Mouse (Mus musculus): Measurements from ENCODE around the gene Carhsp1. TPM values are rescaled to one million over a fixed set of nuclear protein-coding genes. Genes with fewer than 3 reads are reported as not detected.

Carhsp1 gene
- polyA plus RNA-seq, 1 experiment from 2014 or later: 90.4 TPM

DNA sequence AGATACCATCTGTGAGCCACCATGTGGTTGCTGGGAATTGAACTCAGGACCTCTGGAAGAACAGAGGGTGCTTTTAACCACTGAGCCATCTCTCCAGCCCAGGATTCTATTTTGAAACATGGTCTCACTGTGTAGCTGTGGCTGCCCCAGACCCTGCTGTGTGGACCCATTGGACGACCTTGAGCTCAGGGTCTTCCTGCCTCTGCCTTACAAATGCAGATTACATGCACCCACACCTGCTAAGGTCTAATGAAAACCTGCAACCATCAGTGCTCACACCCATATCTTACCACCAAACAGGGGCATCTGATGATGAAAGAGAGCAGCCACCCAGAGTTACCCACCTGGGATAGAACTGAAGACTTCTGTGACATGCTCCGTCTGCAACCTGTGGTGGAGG lies 15.7 kb downstream of the Carhsp1 start:
- peaks cover 29% of the 10 kb centered on the region for H3K36me3 ChIP-seq
- no peaks in the 10 kb centered on the region for H3K9me3 ChIP-seq
- H3K27ac ChIP-seq: no peak overlapping the region
- 80% methylated on average over 2 of the region's 2 CpGs for WGBS
- no peak overlapping the region for H3K9ac ChIP-seq
- no peaks in the 10 kb centered on the region for H3K27me3 ChIP-seq (replicated peaks)
- H3K4me3 ChIP-seq (replicated peaks): no peak overlapping the region
- H3K4me2 ChIP-seq (replicated peaks): no peak overlapping the region
- no peaks in the 10 kb centered on the region for H3K4me1 ChIP-seq (replicated peaks)
- no peak for ATAC-seq

DNA sequence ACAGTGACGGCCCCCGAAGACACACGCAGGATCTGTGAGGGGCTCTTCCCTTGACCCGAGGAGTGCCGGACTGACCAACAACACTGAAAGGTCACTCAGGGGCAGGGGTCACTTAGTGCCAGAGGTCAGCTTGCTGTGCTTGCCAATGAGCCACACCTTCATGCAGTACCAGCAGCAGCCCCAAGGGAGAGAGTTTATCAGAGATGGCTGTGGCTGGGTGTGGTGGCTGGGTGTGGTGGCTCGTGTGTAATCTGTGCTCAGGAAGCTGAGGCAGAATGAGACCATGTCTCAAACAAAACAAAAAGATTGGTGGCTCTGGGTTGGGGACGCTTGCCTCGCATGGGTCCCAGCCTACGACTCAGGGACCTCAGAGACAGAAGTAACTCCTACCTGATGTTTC lies 16.4 kb downstream of the Carhsp1 start:
- ATAC-seq: 0 out of 2 replicates have a peak, but pooled peaks have one; percentile 33

DNA sequence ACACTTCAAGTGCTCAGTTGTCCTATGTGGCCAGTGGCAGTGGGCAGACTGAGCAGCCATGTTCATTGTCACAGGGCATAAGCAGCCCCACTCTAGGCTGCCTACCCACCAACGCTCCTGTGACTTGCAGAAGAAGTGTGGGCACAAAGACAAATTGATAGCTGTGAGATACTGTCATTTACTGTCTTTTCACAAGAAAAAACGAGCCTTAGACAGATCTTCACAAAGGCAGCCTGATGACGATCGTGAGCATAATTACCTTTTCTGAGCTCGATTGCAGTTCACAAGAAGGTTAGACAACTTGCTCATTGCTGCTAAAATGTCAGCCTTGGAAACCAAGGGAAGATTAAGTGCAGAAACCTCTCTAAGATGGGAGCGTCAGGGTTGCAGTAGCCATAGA lies 16.8 kb downstream of the Carhsp1 start:
- Histone ChIP-seq H3K27me3 (replicated peaks) (no peaks in the 10 kb centered on the region), H3K27ac (no peak overlapping the region), H3K9ac (no peak overlapping the region), H3K4me3 (replicated peaks) (no peak overlapping the region), H3K36me3 (peaks cover 28% of the 10 kb centered on the region), H3K4me2 (replicated peaks) (no peak overlapping the region), H3K4me1 (replicated peaks) (no peaks in the 10 kb centered on the region), H3K9me3 (no peaks in the 10 kb centered on the region)
- 86% methylated on average over 6 of the region's 6 CpGs for WGBS
- no peak for ATAC-seq

More for the DNA sequence above, 16.4 kb downstream of the Carhsp1 start:
- Histone ChIP-seq H3K27me3 (replicated peaks) (no peaks in the 10 kb centered on the region), H3K27ac (no peak overlapping the region), H3K4me2 (replicated peaks) (no peak overlapping the region), H3K9ac (no peak overlapping the region), H3K9me3 (no peaks in the 10 kb centered on the region), H3K36me3 (peaks cover 31% of the 10 kb centered on the region), H3K4me1 (replicated peaks) (no peaks in the 10 kb centered on the region), H3K4me3 (replicated peaks) (no peak overlapping the region)
- WGBS: 79% methylated on average over 9 of the region's 9 CpGs

DNA sequence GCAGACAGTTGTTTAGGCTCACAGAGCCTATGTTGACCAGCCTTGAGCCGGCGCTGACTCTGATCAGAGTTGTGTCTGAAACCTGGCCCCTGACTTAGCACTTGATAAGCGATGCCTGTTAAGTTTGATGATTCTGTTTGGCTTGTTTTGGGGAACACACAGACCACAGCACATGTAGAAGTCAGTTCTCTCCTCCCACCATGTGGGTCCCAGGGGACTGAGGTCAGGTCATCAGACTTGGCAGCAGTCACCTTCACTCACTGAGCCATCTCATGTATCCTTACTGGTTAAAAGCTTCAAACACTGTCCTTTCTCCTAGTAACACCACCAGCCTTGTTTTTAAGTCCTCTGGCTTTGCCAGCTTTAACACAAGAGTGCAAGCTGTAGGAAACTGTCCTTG lies 21.9 kb downstream of the Carhsp1 start:
- Histone ChIP-seq H3K4me2 (replicated peaks) (no peak overlapping the region), H3K4me3 (replicated peaks) (no peak overlapping the region), H3K27me3 (replicated peaks) (no peaks in the 10 kb centered on the region), H3K9me3 (no peaks in the 10 kb centered on the region), H3K4me1 (replicated peaks) (no peaks in the 10 kb centered on the region), H3K9ac (no peak overlapping the region), H3K27ac (no peak overlapping the region), H3K36me3 (peaks cover 27% of the 10 kb centered on the region)
- ATAC-seq: no peak
- WGBS: 97% methylated on average over 3 of the region's 3 CpGs

DNA sequence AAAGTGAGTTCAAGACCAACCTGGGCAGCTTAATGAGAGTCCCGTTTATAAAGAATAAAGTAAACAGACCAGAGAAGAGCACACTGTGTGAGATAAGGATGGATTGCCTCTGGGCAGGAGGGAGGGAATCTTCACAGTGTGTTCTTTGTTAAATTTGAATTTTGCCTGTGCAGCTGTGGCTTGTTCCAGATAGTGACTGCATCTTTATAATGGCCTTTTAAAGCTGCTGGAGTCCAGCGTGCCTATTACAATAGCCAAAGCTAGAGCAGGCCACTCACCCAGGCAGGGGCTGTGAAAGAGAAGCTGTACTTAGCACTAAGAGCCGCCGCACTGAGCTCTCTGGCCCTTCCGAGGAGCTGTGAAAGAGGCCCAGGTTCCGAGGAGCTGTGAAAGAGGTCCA lies 26.4 kb downstream of the Carhsp1 start:
- WGBS: 78% methylated on average over 6 of the region's 6 CpGs
- no peak for ATAC-seq
- no peaks in the 10 kb centered on the region for H3K27me3 ChIP-seq (replicated peaks)
- no peak overlapping the region for H3K27ac ChIP-seq
- no peaks in the 10 kb centered on the region for H3K9me3 ChIP-seq
- no peak overlapping the region for H3K9ac ChIP-seq
- H3K4me2 ChIP-seq (replicated peaks): no peak overlapping the region
- H3K4me1 ChIP-seq (replicated peaks): no peaks in the 10 kb centered on the region
- peaks cover 22% of the 10 kb centered on the region for H3K36me3 ChIP-seq
- H3K4me3 ChIP-seq (replicated peaks): no peak overlapping the region

DNA sequence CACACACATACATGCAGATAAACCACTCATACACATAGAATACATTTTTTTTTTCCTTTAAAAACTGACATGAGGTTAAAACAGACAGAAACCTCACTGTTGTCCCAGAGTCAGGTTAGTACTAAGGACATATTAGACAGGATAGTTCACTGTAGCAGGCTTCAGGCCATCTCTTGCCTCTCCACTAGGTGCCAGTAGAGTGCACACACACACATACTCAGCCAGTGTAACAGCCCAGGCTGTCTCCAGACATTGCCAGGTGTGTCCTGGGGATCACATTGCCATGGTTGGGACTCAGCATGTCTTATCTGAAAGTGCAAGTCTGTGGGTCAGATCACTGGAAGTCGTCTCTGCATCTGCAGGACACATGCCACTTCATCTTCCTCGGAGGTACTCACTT lies 28.1 kb downstream of the Carhsp1 start:
- Histone ChIP-seq H3K9me3 (no peaks in the 10 kb centered on the region), H3K4me2 (replicated peaks) (no peak overlapping the region), H3K27ac (no peak overlapping the region), H3K9ac (no peak overlapping the region), H3K4me1 (replicated peaks) (0 out of 2 replicates have a peak, but pooled peaks cover 4% of the 10 kb centered on the region), H3K27me3 (replicated peaks) (no peaks in the 10 kb centered on the region), H3K4me3 (replicated peaks) (no peak overlapping the region), H3K36me3 (peaks cover 17% of the 10 kb centered on the region)
- 72% methylated on average over 2 of the region's 2 CpGs for WGBS
- peak; percentile 84 for ATAC-seq

DNA sequence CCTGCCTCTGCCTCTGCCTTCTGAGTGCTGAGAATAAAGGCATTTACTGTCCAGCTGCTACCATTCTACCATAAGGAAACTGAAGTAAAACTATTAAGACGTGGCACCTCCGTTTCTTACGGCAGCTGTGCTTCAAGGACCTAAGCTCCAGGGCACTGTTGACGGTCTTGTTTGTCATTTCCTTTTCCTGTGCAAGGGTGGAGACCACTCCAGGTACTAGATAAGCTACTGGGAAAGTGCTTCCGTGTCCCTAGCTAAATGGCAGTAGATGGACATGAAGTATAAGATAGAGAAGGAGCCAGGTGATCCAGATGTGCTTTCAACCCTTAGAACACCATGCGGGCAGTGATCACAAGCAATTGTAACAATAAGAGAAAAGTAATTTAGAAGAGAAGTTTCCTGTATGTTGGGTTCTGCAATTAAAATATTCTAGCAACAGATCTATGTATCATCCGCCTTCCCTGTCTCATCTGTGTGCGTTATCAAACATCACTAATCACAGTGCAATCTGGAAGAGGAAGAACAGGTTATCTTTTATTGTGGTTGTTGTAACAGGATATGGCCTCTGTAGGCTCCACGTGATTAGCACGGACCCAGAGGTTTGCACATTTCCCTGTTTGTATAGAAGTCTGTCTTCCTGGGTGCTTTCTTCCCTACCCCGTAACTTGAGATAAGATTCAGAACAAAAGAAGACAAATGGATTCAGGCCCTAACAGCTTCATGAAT lies 32.3 kb downstream of the Carhsp1 start:
- ATAC-seq: 0 out of 2 replicates have a peak, but pooled peaks have one; percentile 26
- H3K4me2 ChIP-seq (replicated peaks): peak overlapping the region; percentile 31

DNA sequence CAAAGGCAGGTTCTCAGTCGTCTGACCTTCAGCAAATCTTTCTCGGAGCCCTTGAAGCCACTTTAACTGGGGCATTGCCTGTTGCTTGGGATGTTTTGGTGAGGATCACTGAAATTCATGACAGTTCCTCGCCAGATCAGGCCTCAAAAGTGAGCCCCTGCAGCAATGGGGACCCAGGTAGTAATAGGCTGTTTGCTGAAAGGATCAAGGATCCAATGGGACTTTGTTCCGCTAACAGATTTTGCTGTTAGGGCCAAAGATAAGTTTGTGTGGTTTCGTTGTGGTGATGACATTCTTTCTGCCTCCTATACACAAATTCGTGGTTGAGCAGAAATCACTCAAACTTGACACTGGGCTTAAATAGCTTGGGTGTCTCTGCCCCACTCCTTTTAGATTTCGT lies 33.8 kb downstream of the Carhsp1 start:
- H3K4me2 ChIP-seq (replicated peaks): peak overlapping the region; percentile 64
- no peaks in the 10 kb centered on the region for H3K27me3 ChIP-seq (replicated peaks)
- peak overlapping the region; percentile 89 for H3K9ac ChIP-seq
- H3K4me3 ChIP-seq (replicated peaks): peak overlapping the region; percentile 78
- H3K36me3 ChIP-seq: peaks cover 17% of the 10 kb centered on the region; the same call in 1 of the 2 replicates
- ATAC-seq: no peak
- WGBS: 30% methylated on average over 7 of the region's 7 CpGs
- peaks cover 23% of the 10 kb centered on the region for H3K4me1 ChIP-seq (replicated peaks)
- H3K27ac ChIP-seq: peak overlapping the region; percentile 92
- H3K9me3 ChIP-seq: no peaks in the 10 kb centered on the region

More for the DNA sequence above, 32.3 kb downstream of the Carhsp1 start:
- Histone ChIP-seq H3K9me3 (no peaks in the 10 kb centered on the region), H3K27me3 (replicated peaks) (no peaks in the 10 kb centered on the region), H3K4me1 (replicated peaks) (peaks cover 23% of the 10 kb centered on the region), H3K27ac (peak overlapping the region; percentile 52), H3K4me3 (replicated peaks) (no peak overlapping the region), H3K36me3 (peaks cover 20% of the 10 kb centered on the region), H3K9ac (no peak overlapping the region; the same call in 1 of the 2 replicates)
- 64% methylated on average over 11 of the region's 11 CpGs for WGBS

DNA sequence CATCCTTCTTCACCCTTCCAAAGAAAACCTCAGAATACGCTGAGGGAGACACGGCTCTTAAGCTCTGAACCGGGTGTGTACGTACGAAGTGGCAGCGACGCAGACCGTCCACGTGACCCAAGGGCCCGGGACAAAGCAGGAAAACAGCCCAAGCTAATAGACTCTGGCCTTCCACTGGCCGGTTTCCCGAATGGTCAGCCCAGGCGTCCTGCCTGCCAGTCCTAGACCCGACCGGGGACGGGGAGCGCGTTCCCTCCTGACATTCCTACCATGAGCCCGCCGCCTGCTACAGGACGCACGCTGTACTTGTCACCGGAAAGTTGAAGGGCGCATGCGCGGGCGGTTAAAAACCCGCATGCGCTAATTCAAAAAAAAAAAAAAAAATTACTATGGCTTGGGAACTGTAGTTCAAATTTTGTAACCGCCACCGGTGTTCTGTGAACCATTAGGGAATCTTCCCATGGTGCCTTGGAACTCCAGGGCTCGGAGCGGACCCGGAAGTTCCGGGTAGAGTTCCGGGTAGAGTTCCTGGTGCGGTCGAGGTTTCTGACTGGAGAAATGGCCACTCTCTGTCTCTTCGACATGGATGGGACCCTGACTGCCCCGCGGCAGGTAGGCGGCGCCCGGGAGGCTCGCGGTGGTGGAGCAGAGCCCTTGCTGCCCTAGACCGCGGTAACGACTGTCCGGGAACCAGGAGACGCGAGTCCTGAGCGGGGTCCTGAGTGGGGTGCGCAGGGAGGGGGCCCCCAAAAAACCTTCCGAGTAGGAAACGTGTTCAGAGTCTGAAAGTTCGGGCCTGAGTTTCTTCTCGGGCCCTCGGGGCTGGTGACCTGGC lies 34.5 kb downstream of the Carhsp1 start, which contains the start of the genes Pmm2 and Tmem186:
Gene Pmm2 (plus strand): TSS at position 458 of the 835 bp plus-strand sequence.
Gene Tmem186 (minus strand): TSS at position 496 of the 835 bp plus-strand sequence.
- Histone ChIP-seq H3K4me1 (replicated peaks) (peaks cover 23% of the 10 kb centered on the region), H3K27ac (peak within 1 kb of the TSS; percentile 92), H3K9ac (peak within 1 kb of the TSS; percentile 89), H3K9me3 (no peaks in the 10 kb centered on the region), H3K4me2 (replicated peaks) (peak within 1 kb of the TSS; percentile 64), H3K4me3 (replicated peaks) (peak within 1 kb of the TSS; percentile 78), H3K36me3 (peaks cover 10% of the 10 kb centered on the region; the same call in 1 of the 2 replicates), H3K27me3 (replicated peaks) (no peaks in the 10 kb centered on the region)
- ATAC-seq: peak; percentile 92
- under 1% methylated on average over 59 of the region's 59 CpGs for WGBS

DNA sequence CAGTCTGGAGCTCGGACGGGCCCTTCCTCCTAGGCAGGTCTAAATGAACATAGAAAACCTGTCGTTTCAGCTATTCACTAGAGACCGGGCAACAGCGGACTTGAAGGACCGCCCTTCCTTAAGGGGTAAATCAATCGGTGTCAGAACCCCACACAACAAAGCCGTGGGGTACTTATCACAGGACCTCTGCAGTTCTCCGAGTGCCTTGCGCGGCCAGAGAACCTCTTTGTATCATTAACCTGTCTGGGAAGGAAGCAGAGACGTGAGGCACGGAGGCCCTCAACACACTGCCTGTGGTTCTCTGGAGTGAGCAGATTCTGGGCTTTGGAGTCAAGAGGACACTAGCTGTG lies 35.1 kb downstream of the Carhsp1 start:
- Histone ChIP-seq H3K9ac (peak overlapping the region; percentile 89), H3K36me3 (peaks cover 10% of the 10 kb centered on the region; the same call in 1 of the 2 replicates), H3K4me1 (replicated peaks) (peaks cover 23% of the 10 kb centered on the region), H3K9me3 (no peaks in the 10 kb centered on the region), H3K4me3 (replicated peaks) (peak overlapping the region; percentile 78), H3K4me2 (replicated peaks) (peak overlapping the region; percentile 64), H3K27me3 (replicated peaks) (no peaks in the 10 kb centered on the region), H3K27ac (peak overlapping the region; percentile 92)
- ATAC-seq: peak; percentile 16
- WGBS: under 1% methylated on average over 13 of the region's 13 CpGs

DNA sequence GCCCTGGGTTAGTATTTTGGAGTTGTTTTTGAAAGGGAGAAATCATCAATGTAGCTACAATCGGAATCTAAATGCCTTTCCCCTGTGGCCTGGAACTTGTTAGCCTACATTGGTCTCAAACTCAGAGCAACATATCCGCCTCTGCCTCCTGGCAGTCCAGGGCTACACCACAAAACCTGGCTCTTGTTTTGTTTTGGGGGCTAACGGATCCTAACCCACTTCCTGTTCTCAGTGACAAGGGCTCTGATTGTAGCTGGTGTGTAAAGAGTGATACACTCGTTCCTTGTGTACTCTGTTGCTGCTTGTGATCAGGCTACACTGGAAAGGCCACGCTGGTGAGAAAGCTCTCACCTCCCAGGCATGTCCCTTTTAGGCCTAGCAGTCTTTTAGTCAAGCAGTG lies 40.5 kb downstream of the Carhsp1 start:
- Histone ChIP-seq H3K4me2 (replicated peaks) (no peak overlapping the region), H3K4me3 (replicated peaks) (no peak overlapping the region), H3K36me3 (peaks cover 7% of the 10 kb centered on the region; the same call in 1 of the 2 replicates), H3K27ac (no peak overlapping the region), H3K9me3 (no peaks in the 10 kb centered on the region), H3K9ac (no peak overlapping the region), H3K4me1 (replicated peaks) (peaks cover 13% of the 10 kb centered on the region), H3K27me3 (replicated peaks) (no peaks in the 10 kb centered on the region)
- no peak for ATAC-seq
- WGBS: 85% methylated on average over 5 of the region's 5 CpGs

DNA sequence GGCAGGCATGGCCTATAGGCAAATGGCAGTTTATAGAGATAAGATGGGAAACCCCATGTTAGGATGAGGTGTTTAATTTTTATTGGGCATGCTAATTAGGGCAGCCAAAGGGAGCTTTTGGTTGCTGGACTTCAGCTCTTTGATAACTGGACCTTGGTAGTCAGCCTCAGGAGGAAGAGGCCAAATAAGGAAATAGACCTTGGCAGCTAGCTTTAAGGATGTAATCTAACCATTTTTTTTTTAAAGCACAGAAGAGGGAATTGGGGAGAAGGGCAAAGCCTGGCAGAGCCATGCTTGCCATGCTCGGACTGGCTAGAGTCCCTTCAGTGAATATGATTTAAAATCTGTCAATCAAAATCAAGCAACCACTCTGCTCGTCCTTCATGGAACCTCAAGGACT lies 41.5 kb downstream of the Carhsp1 start:
- WGBS: 78% methylated on average over 2 of the region's 2 CpGs
- Histone ChIP-seq H3K4me1 (replicated peaks) (0 out of 2 replicates have a peak, but pooled peaks cover 6% of the 10 kb centered on the region), H3K36me3 (peaks cover 7% of the 10 kb centered on the region; the same call in 1 of the 2 replicates), H3K27ac (no peak overlapping the region), H3K9ac (no peak overlapping the region), H3K27me3 (replicated peaks) (no peaks in the 10 kb centered on the region), H3K9me3 (no peaks in the 10 kb centered on the region), H3K4me2 (replicated peaks) (no peak overlapping the region), H3K4me3 (replicated peaks) (no peak overlapping the region)
- ATAC-seq: peak; percentile 18; the same call in 1 of the 2 replicates
